9 mouse cellular contexts compared by ENCODE assay signal in genomic region chr2:22775213-22775612, GRCm38 (mm10). TPM values are rescaled to one million over a fixed set of nuclear protein-coding genes. Genes with fewer than 3 reads are reported as not detected.
DNase-seq lines count a peak whose midpoint lies in the region; ATAC-seq and TF ChIP-seq lines count a peak whose summit lies in the region.
"Had no signal": no experiment of that assay in that cellular context is flagged by ENCODE, and none has a peak within 500 bp of the region (broad histone marks: within the 10 kb centered on the region; RNA-seq: fewer than 3 reads in every experiment).

No protein-coding gene starts in this region.

- H3K27me3 ChIP-seq in heart, adult 2 months (ENCODE audit: control insufficient read depth, insufficient read depth, low read length), result no peaks in the 10 kb centered on the region
- H3K27me3 ChIP-seq in spleen, adult 2 months (ENCODE audit: control insufficient read depth, insufficient read depth, low read length), result no peaks in the 10 kb centered on the region
- no peaks in the 10 kb centered on the region for H3K27me3 ChIP-seq in liver, embryonic 11.5 days (replicated peaks; ENCODE audit: control insufficient read depth, insufficient read depth, low read length)

- no peaks in the 10 kb centered on the region for H3K79me2 ChIP-seq in heart, adult 2 months (replicated peaks; ENCODE audit: control insufficient read depth, insufficient read depth, low read length)

- intact Hi-C loops in heart, adult 2 months (cut with DNase I), result no loop called here
- intact Hi-C loops in heart, postnatal 10 days (cut with DNase I), result no loop called here

- ATAC-seq in liver, embryonic 11.5 days (replicated peaks; ENCODE audit: low FRiP score), result peak; percentile 58; the same call in 1 of the 2 replicates

- 51% methylated on average over 8 of the region's 8 CpGs for WGBS in heart, adult 2 months
- 3% methylated on average over 8 of the region's 8 CpGs for WGBS in spleen, adult 2 months
- 24% methylated on average over 8 of the region's 8 CpGs for WGBS in liver, embryonic 11.5 days

- peak overlapping the region; percentile 40 for H3K27ac ChIP-seq in heart, adult 2 months
- peak overlapping the region; percentile 97 for H3K27ac ChIP-seq in spleen, adult 2 months (ENCODE audit: insufficient read depth, low read length)
- peak overlapping the region; percentile 67 for H3K27ac ChIP-seq in liver, embryonic 11.5 days (ENCODE audit: low read depth, low read length)

- no peak for TF ChIP-seq EP300 in heart, adult 2 months (IDR thresholded peaks at IDR 0.05; ENCODE audit: insufficient read depth, low read depth, low read length)

- H3K36me3 ChIP-seq in heart, adult 2 months (ENCODE audit: control insufficient read depth, insufficient read depth, low read length), result no peaks in the 10 kb centered on the region
- peaks cover 7% of the 10 kb centered on the region for H3K36me3 ChIP-seq in spleen, adult 2 months (ENCODE audit: control insufficient read depth, insufficient read depth, low read length)
- no peaks in the 10 kb centered on the region for H3K36me3 ChIP-seq in liver, embryonic 11.5 days (ENCODE audit: control insufficient read depth, insufficient read depth, low read length)

- H3K4me1 ChIP-seq in heart, adult 2 months (ENCODE audit: control insufficient read depth, insufficient read depth, low read length), result peaks cover 4% of the 10 kb centered on the region
- peaks cover 5% of the 10 kb centered on the region; the same call in 1 of the 2 replicates for H3K4me1 ChIP-seq in spleen, adult 2 months (ENCODE audit: control insufficient read depth, insufficient read depth, insufficient read length)
- H3K4me1 ChIP-seq in liver, embryonic 11.5 days (replicated peaks; ENCODE audit: control insufficient read depth, insufficient read depth, low read length), result peaks cover 10% of the 10 kb centered on the region

- peak overlapping the region; percentile 84 for H3K4me2 ChIP-seq in liver, embryonic 11.5 days

- no peak for TF ChIP-seq POLR2A in heart, adult 2 months (IDR thresholded peaks at IDR 0.05; ENCODE audit: insufficient read depth, low read depth, low read length)
- no peak for TF ChIP-seq POLR2A in spleen, adult 2 months (IDR thresholded peaks at IDR 0.05; ENCODE audit: low read depth, low read length)

- no peak for TF ChIP-seq CTCF in heart, adult 2 months (IDR thresholded peaks at IDR 0.05)
- no peak for TF ChIP-seq CTCF in spleen, adult 2 months (IDR thresholded peaks at IDR 0.05; ENCODE audit: extremely low read depth, insufficient read depth, insufficient read length, insufficient replicate concordance)

- H3K9me3 ChIP-seq in liver, embryonic 11.5 days (ENCODE audit: control insufficient read depth, low read length), result no peaks in the 10 kb centered on the region

- peak overlapping the region; percentile 31; the same call in 1 of the 2 replicates for H3K9ac ChIP-seq in heart, adult 2 months (ENCODE audit: low read depth, low read length)
- peak overlapping the region; percentile 79 for H3K9ac ChIP-seq in liver, embryonic 11.5 days (ENCODE audit: low read depth, low read length)

- H3K4me3 ChIP-seq in heart, adult 2 months, result no peak overlapping the region
- peak overlapping the region; percentile 81 for H3K4me3 ChIP-seq in spleen, adult 2 months (ENCODE audit: extremely low read depth, insufficient read depth, insufficient read length)
- peak overlapping the region; percentile 65 for H3K4me3 ChIP-seq in liver, embryonic 11.5 days (ENCODE audit: low read depth, low read length)

- DNase-seq in heart, adult 2 months, result peak in 1 of 2 experiments; percentile 11
- no peak for DNase-seq in heart, postnatal 10 days
- DNase-seq in spleen, adult 2 months (ENCODE audit: low read depth in 1 of 2, low spot score in 2 of 2), result no peak
- no peak for DNase-seq in spleen, adult 12 weeks (ENCODE audit: low spot score)
- DNase-seq in liver, embryonic 11.5 days (ENCODE audit: low spot score), result no peak
- DNase-seq in thymus, postnatal 36 days, result peak; percentile 31 to 51
- no peak for DNase-seq in layer of hippocampus, adult 18-20 months (ENCODE audit: low spot score in 2 of 2)
- no peak for DNase-seq in cerebellum, adult 11-12 months
- DNase-seq: lung, adult 18-20 months had no signal

RNA-seq across cellular contexts. Expression of gene Apbb1ip, which starts 1.3 kb away (rescaled TPM):
- 1 to 10 TPM; 3.0 to 4.0 TPM for total RNA-seq in heart, adult 2 months (2021)
- 1.6 and 2.4 TPM in 2 replicates for polyA plus RNA-seq in heart, adult 2 months (2012; rRNA removed)
- total RNA-seq in heart, postnatal 10 days (2021), result 1 to 10 TPM; 3.0 to 3.2 TPM
- 24.8 and 28.0 TPM in 2 replicates for polyA plus RNA-seq in spleen, adult 2 months (2012; rRNA removed)
- polyA plus RNA-seq in liver, embryonic 11.5 days (2014; fragmentation: Nextera tagmentation; extraction: Ambion mirVana), result 9.1 and 12.0 TPM in 2 replicates
- 1 to 10 TPM; 5.1 to 6.2 TPM for total RNA-seq in layer of hippocampus, adult 18-20 months (2021)

Comparison
In these comparisons a context has a peak if more than half of its experiments do, and no peak if none do; other contexts are left out.
1. DNase-seq: peak in thymus, postnatal 36 days (2 of 2); none in heart, postnatal 10 days (0 of 2), spleen, adult 2 months (0 of 2), spleen, adult 12 weeks (single experiment), liver, embryonic 11.5 days (single experiment), layer of hippocampus, adult 18-20 months (0 of 2) and cerebellum, adult 11-12 months (single experiment).
2. H3K27ac ChIP-seq: peak in every context shown above with its lines; median percentile 97 in spleen, adult 2 months; 67 in liver, embryonic 11.5 days; 40 in heart, adult 2 months.